Mouse (Mus musculus) cerebellum, adult (tissue): Measurements from ENCODE around the gene Fat4.

ENCODE experiments used
- ATAC-seq: cut with Nextera tagmentation; 2 replicates; pipeline ENCODE4 v1.9.2; 2017; ENCODE audit warnings: mild to moderate bottlenecking, moderate library complexity, mixed read lengths; ENCODE audit not compliant: insufficient number of reproducible peaks, low FRiP score, low TSS enrichment

Fat4 gene

DNA sequence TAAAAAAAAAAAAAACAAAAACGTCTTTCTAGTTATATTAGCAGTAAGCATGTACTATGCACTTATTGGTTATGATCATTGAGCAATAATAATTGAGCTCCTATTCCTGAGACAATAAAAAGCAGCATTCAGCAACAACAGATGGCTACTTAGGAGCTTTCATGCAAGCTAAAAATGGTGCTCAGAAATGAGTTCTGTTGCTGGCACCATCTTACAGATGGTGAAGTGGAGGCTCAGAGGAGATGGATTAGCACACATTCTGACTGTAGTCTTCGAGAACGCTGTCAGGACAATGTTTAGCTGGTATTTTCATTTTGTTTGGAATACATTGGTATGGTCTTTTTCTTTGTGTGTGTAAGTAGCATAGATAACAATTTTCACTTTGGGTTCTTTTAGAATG is 20.1 kb downstream of the Fat4 start:
- no peak for ATAC-seq

DNA sequence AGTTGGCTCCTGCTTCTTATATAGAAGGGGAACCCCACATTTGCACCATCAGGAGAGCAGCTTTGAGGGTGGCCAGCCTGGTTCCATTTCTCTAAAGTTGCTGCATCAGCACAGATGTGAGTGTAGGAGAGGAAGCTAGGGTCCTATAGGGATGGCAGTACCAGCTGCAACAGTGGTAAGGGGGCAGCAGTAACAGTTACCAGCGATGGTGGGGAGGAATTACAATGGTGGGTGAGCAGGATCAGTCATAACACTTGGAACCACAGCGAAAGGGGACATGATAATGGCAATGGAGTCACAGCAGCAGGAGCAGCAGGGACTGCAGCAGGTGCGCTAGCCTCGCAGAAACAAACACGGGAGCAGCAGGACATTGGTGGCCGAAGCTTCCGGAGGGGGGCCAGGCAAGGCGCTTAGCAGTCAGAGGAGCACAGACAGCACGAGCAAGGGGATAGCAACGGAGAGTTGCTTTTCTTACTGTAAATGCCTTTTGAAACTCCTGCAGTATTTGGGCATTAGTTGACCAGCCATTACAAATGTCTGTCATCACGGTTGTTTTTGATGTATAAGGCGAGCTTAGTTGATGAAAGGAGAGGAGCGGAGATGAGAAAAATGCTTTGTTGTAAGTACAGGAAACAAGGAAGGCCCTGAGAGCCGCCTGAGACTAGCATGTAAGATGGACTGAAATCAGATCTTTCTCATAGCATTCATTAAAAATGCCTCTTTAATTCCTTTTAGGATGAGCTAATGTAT is 21.1 kb downstream of the Fat4 start:
- ATAC-seq: no peak

DNA sequence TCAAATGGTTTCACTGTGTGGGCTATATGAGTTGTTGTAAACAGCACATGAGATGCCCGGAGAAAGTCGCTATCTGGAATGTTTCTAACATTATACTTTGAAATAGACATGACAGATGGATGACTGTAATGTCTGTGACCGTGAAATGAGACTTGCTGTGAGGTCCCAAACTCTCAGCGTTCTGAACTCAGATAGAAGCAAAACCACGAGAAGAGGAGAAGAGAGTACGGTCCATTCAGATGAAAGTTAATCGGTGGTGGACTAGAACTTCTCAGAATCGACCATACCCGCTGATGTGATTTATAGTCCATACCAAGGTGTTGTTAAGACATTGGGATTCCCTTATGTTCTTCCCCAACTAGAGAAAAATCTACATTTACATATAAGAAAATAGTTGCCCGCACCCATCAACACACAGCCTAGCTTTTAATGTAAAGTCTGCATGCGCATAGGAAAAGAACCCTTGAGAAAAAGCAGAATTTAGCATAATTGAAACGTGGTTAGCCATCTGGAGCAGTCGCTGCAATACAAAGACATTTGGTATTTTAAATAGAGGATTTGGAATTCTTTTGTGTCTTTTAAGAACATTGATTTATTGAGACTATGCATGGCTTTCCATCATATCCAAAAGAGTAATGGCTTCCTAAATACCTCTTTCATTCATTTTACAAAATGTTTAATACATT is 21.8 kb downstream of the Fat4 start:
- ATAC-seq: no peak

GRCm38 (mm10) chr3:38912768-38913487 is 26.2 kb downstream of the Fat4 start:
- ATAC-seq: no peak

GRCm38 (mm10) chr3:38913488-38914105 is 26.9 kb downstream of the Fat4 start:
- no peak for ATAC-seq

DNA sequence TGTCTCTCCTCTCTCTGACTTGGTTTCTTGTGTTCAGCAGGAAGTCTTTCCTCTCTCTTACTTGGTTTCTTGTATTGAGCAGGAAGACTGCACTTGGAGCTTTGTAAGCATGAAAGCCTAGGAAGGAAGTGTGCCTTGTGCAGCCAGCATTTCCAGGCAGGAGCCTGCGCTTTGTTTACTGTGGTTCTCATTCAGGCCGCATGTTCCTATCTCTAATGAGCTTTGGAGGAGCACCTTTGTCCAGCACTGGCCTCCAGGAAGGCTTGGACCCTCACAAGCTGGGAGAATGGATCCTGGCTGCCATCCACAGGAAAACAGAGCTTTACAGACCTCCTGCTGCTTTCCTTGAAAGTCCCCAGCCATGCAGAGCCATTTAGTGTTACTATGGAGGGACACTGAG is 32.2 kb downstream of the Fat4 start:
- ATAC-seq: no peak

GRCm38 (mm10) chr3:38921031-38921430 is 34.3 kb downstream of the Fat4 start:
- ATAC-seq: no peak

GRCm38 (mm10) chr3:38923251-38923686 is 36.5 kb downstream of the Fat4 start:
- ATAC-seq: no peak

DNA sequence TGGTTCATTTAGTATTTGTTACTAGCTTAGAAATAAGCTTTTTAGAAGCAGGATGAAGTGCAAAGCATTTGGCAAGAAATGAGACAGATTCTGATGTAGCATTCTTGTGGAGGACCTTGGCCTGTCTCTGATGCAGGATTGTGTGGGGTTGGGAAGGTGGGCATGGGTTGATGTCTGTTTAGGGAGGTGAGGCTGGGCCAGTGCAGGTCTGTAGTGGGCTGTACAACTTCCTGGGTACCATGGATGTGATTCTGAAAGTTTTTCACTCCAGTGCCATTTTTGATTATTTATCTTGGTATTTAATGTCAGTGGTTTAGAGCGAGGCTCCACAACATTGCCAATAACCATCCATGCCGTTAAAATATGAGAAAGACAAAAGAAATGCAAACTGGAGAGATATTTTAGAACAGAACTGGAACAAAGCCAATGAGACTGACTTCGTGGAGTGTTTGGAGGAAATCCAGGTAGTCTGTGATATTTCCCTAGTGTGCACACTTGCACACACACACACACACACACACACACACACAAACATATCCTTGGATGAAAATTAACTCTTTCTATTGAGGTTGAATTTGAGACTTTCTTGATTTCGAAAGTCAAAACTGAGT is 41.4 kb downstream of the Fat4 start:
- ATAC-seq: no peak

- no peak for ATAC-seq
Measured at GRCm38 (mm10) chr3:38928751-38929150, 42.0 kb downstream of the Fat4 start.

- no peak for ATAC-seq
Measured at GRCm38 (mm10) chr3:38934780-38935179, 48.0 kb downstream of the Fat4 start.

- ATAC-seq: no peak
Measured at GRCm38 (mm10) chr3:38936485-38936884, 49.7 kb downstream of the Fat4 start.

- no peak for ATAC-seq
Measured at GRCm38 (mm10) chr3:38937159-38937558, 50.4 kb downstream of the Fat4 start.

- no peak for ATAC-seq
Measured at GRCm38 (mm10) chr3:38938136-38938535, 51.4 kb downstream of the Fat4 start.

DNA sequence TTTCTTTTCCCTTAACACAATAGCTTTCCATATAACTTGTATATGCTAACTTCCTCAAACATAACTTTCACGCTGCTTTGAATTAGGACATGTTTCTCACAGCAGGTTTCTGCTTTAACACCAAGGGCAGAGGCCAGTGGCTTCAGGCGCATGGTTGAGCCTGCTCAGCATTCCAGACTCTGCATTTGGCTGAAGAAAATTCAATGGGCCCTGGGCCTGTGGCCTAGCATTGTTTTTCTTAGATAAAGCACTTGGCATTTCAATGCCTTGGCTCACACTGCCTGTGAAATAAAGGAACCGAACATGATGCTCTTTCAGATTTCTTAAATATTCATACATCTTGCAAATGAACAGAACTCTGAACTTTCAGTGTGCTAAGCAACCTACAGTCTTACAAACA is 52.8 kb downstream of the Fat4 start:
- no peak for ATAC-seq

GRCm38 (mm10) chr3:38940327-38940726 is 53.6 kb downstream of the Fat4 start:
- no peak for ATAC-seq

DNA sequence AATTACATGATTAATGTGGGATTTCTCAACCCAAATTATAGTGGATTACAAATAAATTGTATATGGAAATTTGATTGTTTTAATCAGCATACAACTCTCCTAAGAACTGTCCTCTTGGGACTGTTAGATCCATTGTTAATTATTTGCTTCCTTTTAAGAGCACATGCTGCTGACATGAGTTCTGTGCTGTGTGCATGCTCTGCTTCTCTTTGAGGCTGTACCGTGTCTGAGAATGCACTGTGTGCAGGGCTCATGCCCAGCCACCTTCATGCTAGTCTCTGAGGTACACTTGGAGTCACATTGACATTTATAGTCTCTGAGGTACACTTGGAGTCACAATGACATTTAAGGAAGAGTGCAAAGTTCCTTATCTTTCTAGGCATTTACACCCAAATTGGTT is 58.4 kb downstream of the Fat4 start:
- no peak for ATAC-seq

DNA sequence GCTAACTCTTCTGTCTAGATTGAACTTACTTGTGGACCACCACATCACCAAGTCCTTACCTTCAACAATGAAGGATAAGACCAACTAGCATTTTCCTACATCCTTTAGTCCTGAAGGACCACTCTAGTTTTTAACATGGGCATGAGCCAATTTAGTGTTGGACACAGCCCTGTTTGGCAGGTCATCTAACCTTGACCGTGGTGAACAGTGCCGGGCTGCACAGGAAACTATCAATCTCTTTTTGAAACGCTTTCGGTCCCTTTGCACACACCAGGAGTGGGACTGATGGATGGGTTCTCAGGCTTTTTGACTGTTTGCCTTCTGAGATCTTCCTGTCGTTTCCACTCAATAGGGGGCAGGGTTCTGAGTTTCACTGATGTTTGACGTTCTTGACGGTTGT is 61.0 kb downstream of the Fat4 start:
- ATAC-seq: no peak

- no peak for ATAC-seq
Measured at GRCm38 (mm10) chr3:38952602-38953001, 65.9 kb downstream of the Fat4 start.

DNA sequence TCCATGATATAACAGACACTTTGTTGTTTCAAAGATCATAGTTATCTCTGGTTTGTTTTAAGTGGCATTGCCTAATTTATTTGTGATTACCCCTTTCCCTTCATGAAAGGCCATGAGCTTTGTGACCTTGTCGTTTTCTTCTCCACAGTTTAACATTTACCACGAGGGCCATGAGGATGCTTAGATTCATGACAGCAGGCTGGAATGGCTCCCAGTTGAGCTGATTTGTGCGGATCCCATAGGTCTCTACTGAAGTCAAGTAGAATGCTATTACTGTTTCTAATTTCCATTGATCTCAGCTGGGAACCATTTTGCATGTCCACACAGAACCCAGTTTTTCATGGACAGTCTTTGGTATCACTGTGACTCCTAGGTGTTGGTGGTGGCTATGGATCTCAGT is 67.5 kb downstream of the Fat4 start:
- no peak for ATAC-seq
